Mouse (Mus musculus): Measurements from ENCODE around the gene Enpp4. TPM values are rescaled to one million over a fixed set of nuclear protein-coding genes. Genes with fewer than 3 reads are reported as not detected.

The Enpp4 gene
- 1 to 10 TPM; 8.0 to 9.4 TPM for polyA plus RNA-seq (2017; shearing (Covaris generic))

DNA sequence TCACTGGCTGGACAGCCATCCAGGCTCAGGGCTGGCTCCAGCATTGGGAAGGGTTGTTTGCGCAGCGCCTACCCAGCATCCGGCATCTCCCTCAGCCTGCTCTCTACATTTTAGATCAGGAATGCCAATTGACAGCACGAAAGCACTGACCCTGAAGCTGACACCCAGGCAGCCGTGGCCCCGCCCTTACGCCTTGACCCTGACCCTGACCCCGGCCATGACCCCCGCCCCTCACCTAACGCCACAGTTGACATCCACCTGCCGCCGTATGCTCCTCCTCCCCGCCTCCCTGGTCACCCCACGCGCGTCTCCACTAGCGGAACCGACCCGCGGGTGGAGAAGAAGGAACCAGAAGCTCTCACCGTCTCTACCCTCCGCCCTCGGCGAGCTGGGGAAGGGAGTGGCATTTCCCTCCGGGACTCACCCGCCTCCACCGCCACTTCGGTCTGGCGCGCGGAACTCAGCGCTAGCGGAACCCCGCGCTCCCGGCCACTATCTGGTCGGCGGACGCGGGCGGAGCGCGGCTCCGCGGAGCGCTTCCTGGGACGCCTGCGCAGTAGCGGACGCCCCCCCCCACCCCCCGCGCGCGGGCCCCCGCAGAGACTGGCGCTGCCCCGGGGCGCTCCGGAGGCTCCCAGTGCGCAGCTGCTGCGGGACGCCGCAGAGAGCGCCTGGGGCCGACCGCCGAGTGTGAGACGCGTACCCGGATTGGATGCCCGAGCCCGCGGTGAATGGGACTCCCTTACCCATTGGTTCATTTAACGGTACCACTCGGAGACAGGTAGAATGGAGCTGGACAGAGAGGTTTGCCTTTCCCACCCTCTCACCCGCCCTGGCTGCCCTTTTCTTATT lies at the start of gene Enpp4:
Gene Enpp4 (minus strand): TSS at position 523 of the 852 bp plus-strand sequence.
- peak; percentile 97 for ATAC-seq

- ATAC-seq: no peak
These were observed 49.6 kb upstream of the Enpp4 start for GRCm38 (mm10) chr17:44155204-44155603.

GRCm38 (mm10) chr17:44153871-44154270 lies 48.3 kb upstream of the Enpp4 start:
- no peak for ATAC-seq

GRCm38 (mm10) chr17:44151889-44152288 lies 46.3 kb upstream of the Enpp4 start:
- ATAC-seq: no peak

DNA sequence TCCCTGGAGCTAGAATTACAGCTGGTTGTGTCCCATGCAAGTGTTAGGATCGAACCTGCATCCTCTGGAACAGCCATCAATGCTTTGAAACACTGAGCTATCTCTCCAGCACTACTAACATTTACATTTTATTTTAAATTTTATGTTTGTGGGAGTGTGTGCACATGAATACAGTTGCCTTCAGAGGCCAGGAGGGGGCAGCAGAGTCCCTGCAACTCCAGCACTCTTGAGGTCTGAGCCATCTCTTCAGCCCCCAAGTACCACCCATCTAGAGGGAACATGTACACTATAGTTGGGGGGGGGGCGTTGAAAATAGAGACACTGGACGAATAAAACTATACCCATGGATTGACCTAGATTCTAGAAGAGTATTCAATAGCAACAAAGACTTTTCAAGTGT lies 45.5 kb upstream of the Enpp4 start:
- no peak for ATAC-seq

DNA sequence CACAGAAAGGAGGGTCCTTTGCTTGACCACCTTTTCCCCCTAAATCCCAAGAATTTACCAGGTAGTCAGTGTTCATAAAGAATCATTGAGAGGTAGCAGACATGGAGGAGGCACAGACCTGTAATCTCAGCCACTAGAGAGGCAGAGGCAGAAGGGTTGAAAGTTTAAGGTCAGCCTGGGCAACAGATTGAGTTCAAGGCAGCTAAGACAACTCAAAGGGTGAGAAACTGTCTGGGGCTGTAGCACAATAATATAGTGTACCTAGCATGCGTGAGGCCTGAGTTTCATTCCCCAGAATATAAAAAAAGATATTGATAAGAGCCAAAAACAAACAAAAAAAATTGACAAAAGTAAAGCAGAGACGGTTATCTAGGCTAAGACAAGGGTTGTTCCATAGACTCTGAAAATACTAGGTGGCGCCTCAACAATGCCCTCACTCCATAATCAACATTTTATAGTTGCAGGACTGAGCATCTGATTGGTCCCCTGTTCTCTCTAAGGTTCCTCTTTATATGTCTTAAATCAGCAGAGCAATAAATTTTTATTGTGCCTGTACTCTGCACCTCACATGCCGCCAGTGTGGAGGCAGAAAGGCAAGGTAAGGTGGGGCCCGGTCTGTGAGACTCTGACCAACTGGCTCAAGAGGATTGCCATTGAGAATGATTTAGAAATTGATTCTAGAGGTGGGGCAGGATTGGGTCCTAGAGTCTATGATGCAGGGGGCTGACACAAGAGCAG lies 42.7 kb upstream of the Enpp4 start:
- no peak for ATAC-seq

DNA sequence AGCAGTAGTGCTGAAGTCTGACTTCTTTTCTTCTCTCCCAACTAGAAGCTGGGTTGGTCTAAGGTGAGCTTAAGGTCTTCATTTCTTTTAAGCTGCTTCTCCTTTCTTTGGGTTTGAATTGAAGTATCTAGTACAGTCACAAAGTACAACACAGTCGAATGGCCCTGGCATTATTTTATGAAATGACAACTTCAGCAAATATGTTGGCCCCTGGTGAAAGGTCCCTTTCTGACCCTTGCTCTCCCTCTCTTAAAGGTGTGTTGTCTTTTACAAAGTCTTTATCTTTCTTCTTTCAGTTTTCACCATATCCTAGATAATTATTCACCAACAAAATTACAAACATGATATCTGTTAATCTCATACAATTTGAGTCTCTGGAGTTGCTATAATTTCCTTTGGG lies 40.2 kb upstream of the Enpp4 start:
- ATAC-seq: no peak

DNA sequence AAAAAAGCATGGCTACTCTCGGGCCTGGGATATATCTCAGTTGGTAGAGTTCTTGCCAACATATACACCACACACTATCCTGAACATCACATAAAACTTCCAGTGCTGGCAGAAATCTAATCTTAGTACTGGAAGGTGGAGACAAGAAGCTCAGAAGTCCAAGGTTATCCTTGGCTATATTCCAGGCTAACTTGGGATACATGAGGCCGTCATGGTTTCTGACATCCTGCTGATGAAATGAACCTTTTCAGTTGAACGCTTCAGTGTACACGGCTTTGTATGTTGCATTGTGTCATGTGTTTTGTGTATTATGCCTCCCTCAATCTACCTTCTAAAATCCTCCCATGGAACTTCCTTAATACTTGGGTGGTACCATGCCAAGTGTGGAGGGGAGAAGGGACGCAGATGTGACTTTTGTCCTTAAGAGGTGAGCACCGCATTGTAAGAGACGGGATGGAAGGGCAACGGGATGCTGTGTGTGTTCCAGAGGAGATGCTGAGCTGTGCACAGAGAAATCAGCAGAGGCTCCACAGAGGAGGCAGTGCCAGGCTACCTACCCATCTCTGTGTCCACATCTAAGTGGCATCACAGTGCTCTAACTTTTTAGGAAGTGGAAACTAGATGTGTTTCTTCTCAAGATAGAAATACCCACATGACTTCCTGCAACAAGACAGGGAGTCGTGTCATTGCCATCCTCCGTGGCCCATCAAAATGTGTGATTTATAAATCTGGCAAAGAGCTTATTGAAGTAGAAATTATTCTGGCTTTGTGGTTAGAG lies 31.4 kb upstream of the Enpp4 start:
- ATAC-seq: no peak

DNA sequence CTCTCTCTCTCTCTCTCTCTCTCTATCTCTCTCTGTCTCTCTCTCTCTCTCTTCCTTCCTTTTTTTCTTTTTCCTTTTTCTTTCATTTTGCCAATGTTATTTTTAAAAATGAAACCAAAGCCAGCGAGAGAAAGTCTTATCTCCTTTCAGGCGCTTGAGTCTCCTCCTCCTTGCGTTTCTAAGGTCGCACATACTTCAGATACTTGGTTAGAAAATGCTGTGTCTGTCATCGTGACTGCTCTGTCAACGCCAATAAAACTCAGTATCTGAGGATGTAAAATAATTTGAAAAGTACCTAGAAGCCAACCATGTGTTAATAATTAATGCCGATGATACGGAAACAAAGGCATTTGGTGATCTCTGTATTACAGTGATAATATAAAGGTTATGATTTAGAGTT lies 30.4 kb upstream of the Enpp4 start:
- ATAC-seq: no peak

GRCm38 (mm10) chr17:44134545-44134944 lies 28.9 kb upstream of the Enpp4 start:
- ATAC-seq: no peak

GRCm38 (mm10) chr17:44134106-44134505 lies 28.5 kb upstream of the Enpp4 start:
- no peak for ATAC-seq

- peak; percentile 70 for ATAC-seq
These were observed 24.8 kb upstream of the Enpp4 start for GRCm38 (mm10) chr17:44130429-44130828.

- no peak for ATAC-seq
These were observed 23.6 kb upstream of the Enpp4 start for GRCm38 (mm10) chr17:44129092-44129750.

- ATAC-seq: peak; percentile 88
These were observed 15.9 kb upstream of the Enpp4 start for GRCm38 (mm10) chr17:44121366-44122100.

- ATAC-seq: no peak
These were observed 12.6 kb upstream of the Enpp4 start for GRCm38 (mm10) chr17:44118231-44118630.

- ATAC-seq: no peak
These were observed 12.1 kb upstream of the Enpp4 start for GRCm38 (mm10) chr17:44117721-44118120.

GRCm38 (mm10) chr17:44116584-44116983 lies 11.0 kb upstream of the Enpp4 start:
- no peak for ATAC-seq

GRCm38 (mm10) chr17:44108331-44108730 lies 2.7 kb upstream of the Enpp4 start:
- ATAC-seq: no peak

DNA sequence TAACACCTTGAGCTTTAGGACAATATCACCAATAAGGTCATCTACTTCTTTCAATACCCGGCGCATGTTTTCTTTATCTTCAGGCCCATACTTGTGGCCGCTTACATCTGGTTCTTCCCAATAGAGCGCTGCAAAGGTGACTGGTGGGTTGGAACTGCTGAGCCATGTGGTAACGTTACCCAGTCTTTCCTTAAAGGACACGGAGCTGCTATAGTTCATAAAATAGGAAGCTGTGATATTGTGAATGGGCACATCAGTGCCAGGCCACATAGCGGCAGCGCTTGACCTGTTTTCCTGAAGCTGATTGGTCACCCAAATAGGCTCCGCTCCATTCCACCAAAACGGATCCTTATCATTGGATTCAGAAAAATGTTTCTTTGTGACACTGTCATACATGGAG lies 3.6 kb downstream of the Enpp4 start:
- ATAC-seq: no peak

GRCm38 (mm10) chr17:44100906-44101305 lies 4.7 kb downstream of the Enpp4 start:
- ATAC-seq: no peak

- ATAC-seq: no peak
These were observed 5.1 kb downstream of the Enpp4 start for GRCm38 (mm10) chr17:44100486-44100885.

DNA sequence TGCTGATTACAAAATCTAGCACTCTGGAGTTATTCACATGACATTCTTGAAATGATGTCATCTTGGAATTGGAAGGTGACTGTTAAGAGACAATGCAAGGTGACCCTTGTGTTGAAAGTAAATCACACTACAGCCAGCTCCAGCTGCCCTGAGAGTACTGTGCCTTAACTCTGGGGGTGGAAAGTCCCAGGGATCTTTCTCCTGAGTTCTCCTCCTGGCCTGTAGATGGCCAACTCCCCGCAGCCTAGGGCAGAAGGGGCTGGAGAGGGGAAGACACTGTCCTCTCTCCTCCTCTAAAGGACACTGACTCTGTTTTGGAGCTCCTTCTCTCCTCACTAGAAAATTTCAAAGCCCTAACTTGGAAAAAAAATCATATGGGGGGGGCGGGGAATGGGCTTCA lies 14.1 kb downstream of the Enpp4 start:
- ATAC-seq: no peak

All from CD4-positive, CD25-positive, alpha-beta regulatory T cell, adult 4 months (primary cell).